Mouse (Mus musculus) heart, postnatal 10 days (tissue): Measurements from ENCODE around the gene Slc2a6. TPM values are rescaled to one million over a fixed set of nuclear protein-coding genes. Genes with fewer than 3 reads are reported as not detected.

Experiments used
- DNase-seq, 2 experiments: peaks; one replicate each; pipeline ENCODE4 v3.0.0; 2021
- intact Hi-C: fragments of 180-260 bp; cut with DNase I; formaldehyde crosslinking; loops from one replicate; pipeline ENCODE4 v1.15.1; 2025
- total RNA-seq, 2 experiments: library from RNA; stranded (reverse); gene quantifications; 2 replicates each; pipeline ENCODE4 v1.2.3; 2021

Slc2a6 gene
- total RNA-seq, 2 experiments from 2014 or later: 0.14 TPM; not detected in 1

GRCm38 (mm10) chr2:26973960-26974359, 53.8 kb downstream of the Slc2a6 start:
- no peak for DNase-seq
- intact Hi-C loops: no loop called here

DNA sequence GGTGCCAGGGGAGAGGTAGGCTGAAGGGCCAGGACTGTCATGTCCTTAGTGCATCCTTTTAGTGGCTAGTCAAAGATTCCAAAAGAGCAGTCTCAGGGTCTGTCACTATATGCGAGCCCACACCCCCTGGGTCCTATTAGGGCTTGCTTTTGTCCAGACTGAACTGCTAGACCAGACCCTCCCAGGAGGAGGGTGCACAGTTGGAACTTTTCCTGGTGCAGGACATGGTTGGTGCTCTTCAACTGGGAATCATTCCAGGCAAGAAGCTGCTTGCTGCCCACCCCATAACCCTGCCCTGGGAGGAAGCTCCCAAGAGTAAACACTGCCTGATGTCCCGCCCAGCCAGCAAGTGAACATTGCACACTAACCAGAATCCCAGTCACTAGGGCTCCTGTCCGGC, 54.7 kb downstream of the Slc2a6 start, which contains the start of gene Adamts13:
TSS of gene Adamts13 (plus strand) at position 301 of the 400 bp plus-strand sequence.
- intact Hi-C loops: no loop called here
- DNase-seq: no peak

Other genes starting within 250 kb of the Slc2a6 start
- not detected for gene Abo, start 163.0 kb downstream of the Slc2a6 start, total RNA-seq
- gene Surf6, start 125.1 kb downstream of the Slc2a6 start, total RNA-seq: 10 to 100 TPM; 14.7 to 16.8 TPM
- 10 to 100 TPM; 29.3 to 37.7 TPM for gene Med22, start 117.3 kb downstream of the Slc2a6 start, total RNA-seq
- gene Rpl7a, start 117.2 kb downstream of the Slc2a6 start, total RNA-seq: 100 to 1,000 TPM; 364 to 371 TPM
- 10 to 100 TPM; 15.9 TPM for gene Surf2, start 111.6 kb downstream of the Slc2a6 start, total RNA-seq
- 10 to 100 TPM; 48.0 to 54.1 TPM for gene Surf1, start 111.5 kb downstream of the Slc2a6 start, total RNA-seq
- gene Surf4, start 94.1 kb downstream of the Slc2a6 start, total RNA-seq: 100 to 1,000 TPM; 103 TPM
- under 1 TPM in 1 of 2 experiments, not detected in 1; 0.31 TPM for gene Stkld1, start 94.0 kb downstream of the Slc2a6 start, total RNA-seq
- 10 to 100 TPM; 13.3 to 14.4 TPM for gene Rexo4, start 63.6 kb downstream of the Slc2a6 start, total RNA-seq
- not detected for gene Adamts13, start 54.6 kb downstream of the Slc2a6 start, total RNA-seq
- 10 to 100 TPM; 29.0 to 36.7 TPM for gene Cacfd1, start 18.1 kb downstream of the Slc2a6 start, total RNA-seq
- gene Mymk, start 44.2 kb upstream of the Slc2a6 start, total RNA-seq: under 1 TPM in 1 of 2 experiments, not detected in 1; 0.22 TPM
- 10 to 100 TPM in 1 of 2 experiments, 1 to 10 TPM in 1; 8.7 to 19.4 TPM for gene Adamtsl2, start 51.4 kb upstream of the Slc2a6 start, total RNA-seq
- under 1 TPM; 0.37 to 0.38 TPM for gene Fam163b, start 114.5 kb upstream of the Slc2a6 start, total RNA-seq
- 1 to 10 TPM; 2.3 to 2.5 TPM for gene Dbh, start 137.2 kb upstream of the Slc2a6 start, total RNA-seq
- gene Sardh, start 220.3 kb upstream of the Slc2a6 start, total RNA-seq: 10 to 100 TPM; 18.4 to 19.3 TPM